Mouse (Mus musculus): Measurements from ENCODE around the gene Gm12185.
"Not testable (repeated sequence)": the region's sequence is repeated elsewhere in the genome, so short reads cannot be mapped to it uniquely, and the experiment has no call there.

Gm12185 gene

GRCm38 (mm10) chr11:48991740-48992520, at the start of gene Gm12185:
Gm12185 (minus strand) TSS chr11:48992226.
- not testable (repeated sequence) for DNase-seq (ENCODE audit: low read depth)

GRCm38 (mm10) chr11:49012074-49012473, 20.0 kb upstream of the Gm12185 start:
- not testable (repeated sequence) for DNase-seq (ENCODE audit: low read depth)

GRCm38 (mm10) chr11:49006785-49007184, 14.8 kb upstream of the Gm12185 start:
- DNase-seq (ENCODE audit: low read depth), result not testable (repeated sequence)

- not testable (repeated sequence) for DNase-seq (ENCODE audit: low read depth)
Observed at GRCm38 (mm10) chr11:49006317-49006716, 14.3 kb upstream of the Gm12185 start.

- DNase-seq (ENCODE audit: low read depth), result not testable (repeated sequence)
Observed at GRCm38 (mm10) chr11:49000411-49000810, 8.4 kb upstream of the Gm12185 start.

- DNase-seq (ENCODE audit: low read depth), result peak; percentile 11
Observed at GRCm38 (mm10) chr11:48994018-48994417, 2.0 kb upstream of the Gm12185 start, which contains the start of gene Tgtp1. Tgtp1 (minus strand) TSS chr11:48994172.

- DNase-seq (ENCODE audit: low read depth), result not testable (repeated sequence)
Observed at GRCm38 (mm10) chr11:48993296-48993695, 1.3 kb upstream of the Gm12185 start.

GRCm38 (mm10) chr11:48989981-48990380, 2.0 kb downstream of the Gm12185 start:
- DNase-seq (ENCODE audit: low read depth), result not testable (repeated sequence)

- not testable (repeated sequence) for DNase-seq (ENCODE audit: low read depth)
Observed at GRCm38 (mm10) chr11:48988219-48988618, 3.8 kb downstream of the Gm12185 start.

- DNase-seq (ENCODE audit: low read depth), result not testable (repeated sequence)
Observed at GRCm38 (mm10) chr11:48982848-48983247, 9.2 kb downstream of the Gm12185 start.

- DNase-seq (ENCODE audit: low read depth), result not testable (repeated sequence)
Observed at GRCm38 (mm10) chr11:48980052-48980451, 12.0 kb downstream of the Gm12185 start.

- DNase-seq (ENCODE audit: low read depth), result not testable (repeated sequence)
Observed at GRCm38 (mm10) chr11:48979251-48979650, 12.8 kb downstream of the Gm12185 start, which contains the start of gene 9930111J21Rik1. 9930111J21Rik1 (minus strand) TSS chr11:48979398.

GRCm38 (mm10) chr11:48978240-48978939, 13.6 kb downstream of the Gm12185 start, which contains the start of gene Olfr56:
Olfr56 (plus strand) TSS chr11:48978889.
- not testable (repeated sequence) for DNase-seq (ENCODE audit: low read depth)

GRCm38 (mm10) chr11:48974686-48975085, 17.3 kb downstream of the Gm12185 start:
- DNase-seq (ENCODE audit: low read depth), result not testable (repeated sequence)

- DNase-seq (ENCODE audit: low read depth), result not testable (repeated sequence)
Observed at GRCm38 (mm10) chr11:48946090-48946489, 45.9 kb downstream of the Gm12185 start, which contains the start of gene Psme2b. Psme2b (minus strand) TSS chr11:48946190.

- DNase-seq (ENCODE audit: low read depth), result not testable (repeated sequence)
Observed at GRCm38 (mm10) chr11:48939286-48939685, 52.7 kb downstream of the Gm12185 start.

- not testable (repeated sequence) for DNase-seq (ENCODE audit: low read depth)
Observed at GRCm38 (mm10) chr11:48935291-48935690, 56.7 kb downstream of the Gm12185 start.

- not testable (repeated sequence) for DNase-seq (ENCODE audit: low read depth)
Observed at GRCm38 (mm10) chr11:48933923-48934322, 58.1 kb downstream of the Gm12185 start.

- not testable (repeated sequence) for DNase-seq (ENCODE audit: low read depth)
Observed at GRCm38 (mm10) chr11:48933422-48933821, 58.6 kb downstream of the Gm12185 start.

GRCm38 (mm10) chr11:48928068-48928467, 64.0 kb downstream of the Gm12185 start:
- not testable (repeated sequence) for DNase-seq (ENCODE audit: low read depth)

GRCm38 (mm10) chr11:48926437-48926836, 65.6 kb downstream of the Gm12185 start:
- DNase-seq (ENCODE audit: low read depth), result not testable (repeated sequence)

GRCm38 (mm10) chr11:48923818-48924217, 68.2 kb downstream of the Gm12185 start:
- DNase-seq (ENCODE audit: low read depth), result not testable (repeated sequence)
